Mouse (Mus musculus) megakaryocyte, embryonic 14.5 days (primary cell): Measurements from ENCODE around the gene Rpl18a. TPM values are rescaled to one million over a fixed set of nuclear protein-coding genes. Genes with fewer than 3 reads are reported as not detected.

Experiments used
- H3K27me3 ChIP-seq: replicated peaks from 2 replicates; pipeline ENCODE3; 2012; ENCODE audit warnings: inconsistent platforms
- H3K36me3 ChIP-seq: replicated peaks from 2 replicates; pipeline ENCODE3; 2012; ENCODE audit warnings: low read length, inconsistent platforms, mixed read lengths
- H3K4me1 ChIP-seq: 2 replicates; pipeline ENCODE4 v1.6.1; 2012; ENCODE audit warnings: inconsistent platforms
- H3K4me3 ChIP-seq: replicated peaks from 2 replicates; pipeline ENCODE3; 2012; ENCODE audit warnings: moderate library complexity, mild to moderate bottlenecking, inconsistent platforms
- H3K9me3 ChIP-seq: 2 replicates; pipeline ENCODE4 v1.6.1; 2012; ENCODE audit warnings: inconsistent platforms
- FLI1 ChIP-seq: IDR thresholded peaks from 2 replicates; pipeline ENCODE4 v1.6.1; 2012; ENCODE audit warnings: low read length, inconsistent platforms, mixed read lengths
- GATA1 ChIP-seq: IDR thresholded peaks from 3 replicates; pipeline ENCODE4 v1.6.1; 2012; ENCODE audit warnings: mixed read lengths, low read length, inconsistent platforms, borderline replicate concordance
- polyA plus RNA-seq: library from polyadenylated mRNA; stranded (reverse); fragments of >175 nt; gene quantifications from 2 replicates; pipeline ENCODE4 v1.2.3, GENCODE M21; 2012; ENCODE audit warnings: low replicate concordance; ENCODE audit not compliant: insufficient read depth

Rpl18a gene
- polyA plus RNA-seq, 1 experiment: 4,812 TPM

- Histone ChIP-seq H3K36me3 (peaks cover 8% of the 10 kb centered on the region), H3K4me3 (peak within 1 kb of the TSS; percentile 94), H3K9me3 (no peaks in the 10 kb centered on the region), H3K27me3 (peaks cover 64% of the 10 kb centered on the region), H3K4me1 (peaks cover 68% of the 10 kb centered on the region)
- no peak for TF ChIP-seq GATA1
- TF ChIP-seq FLI1: no peak
These were observed 34.2 kb downstream of the Rpl18a start, which contains the start of gene Kcnn1 for GRCm38 (mm10) chr8:70862824-70863641. Kcnn1 (minus strand) TSS chr8:70863258.

GRCm38 (mm10) chr8:70857516-70857915, 39.7 kb downstream of the Rpl18a start:
- no peak for TF ChIP-seq FLI1
- Histone ChIP-seq H3K9me3 (no peaks in the 10 kb centered on the region), H3K27me3 (peaks cover 88% of the 10 kb centered on the region), H3K36me3 (no peaks in the 10 kb centered on the region), H3K4me1 (peaks cover 67% of the 10 kb centered on the region), H3K4me3 (no peak overlapping the region)

- Histone ChIP-seq H3K27me3 (peaks cover 88% of the 10 kb centered on the region), H3K4me1 (peaks cover 60% of the 10 kb centered on the region), H3K9me3 (no peaks in the 10 kb centered on the region), H3K4me3 (peak overlapping the region; percentile 79), H3K36me3 (no peaks in the 10 kb centered on the region)
- TF ChIP-seq GATA1 (no peak), FLI1 (no peak)
These were observed 40.5 kb downstream of the Rpl18a start for GRCm38 (mm10) chr8:70856541-70857197.

DNA sequence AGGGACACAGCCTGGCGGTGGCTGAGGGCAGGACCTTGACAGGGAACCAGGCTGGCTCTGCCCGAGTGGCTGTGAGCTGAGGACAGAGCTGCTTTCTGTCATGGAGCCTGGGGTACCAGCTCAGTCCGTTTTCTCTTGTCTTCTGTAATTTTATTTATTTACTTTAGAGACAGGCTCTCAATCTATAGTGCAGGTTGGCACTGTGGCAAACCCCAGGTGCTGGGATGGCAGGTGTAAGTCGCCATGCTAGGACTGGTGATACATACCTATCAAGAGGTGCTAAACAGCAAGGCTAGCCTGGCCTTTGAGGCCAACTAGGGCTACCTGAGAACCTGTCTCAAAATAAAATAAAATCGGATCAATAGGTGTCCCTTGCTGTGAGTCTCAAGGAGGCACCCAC, 41.2 kb downstream of the Rpl18a start:
- Histone ChIP-seq H3K36me3 (no peaks in the 10 kb centered on the region), H3K4me1 (peaks cover 59% of the 10 kb centered on the region), H3K4me3 (no peak overlapping the region), H3K27me3 (peaks cover 89% of the 10 kb centered on the region), H3K9me3 (no peaks in the 10 kb centered on the region)
- TF ChIP-seq GATA1: no peak
- no peak for TF ChIP-seq FLI1

DNA sequence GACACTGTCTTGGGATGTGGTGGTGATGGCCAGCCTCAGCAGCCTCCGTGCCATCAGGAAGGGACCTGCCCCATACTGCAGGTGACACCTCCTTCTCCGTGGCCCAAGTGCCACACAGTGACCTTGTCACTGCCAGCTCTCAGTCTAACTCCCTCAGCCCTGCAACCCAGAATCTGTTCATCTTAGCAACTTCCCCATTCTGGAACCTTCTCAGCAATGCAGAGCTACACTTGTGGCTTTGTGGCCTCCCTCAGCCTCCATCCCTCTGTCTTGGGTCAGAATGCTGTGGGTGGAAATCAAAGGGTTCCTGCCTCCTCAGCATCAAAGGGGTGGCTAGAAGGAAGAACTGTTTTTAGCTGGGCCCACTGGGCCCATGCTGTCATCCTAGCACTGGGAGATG, 43.3 kb downstream of the Rpl18a start:
- Histone ChIP-seq H3K4me3 (peak overlapping the region; percentile 82), H3K27me3 (peaks cover 95% of the 10 kb centered on the region), H3K9me3 (no peaks in the 10 kb centered on the region), H3K36me3 (no peaks in the 10 kb centered on the region), H3K4me1 (peaks cover 56% of the 10 kb centered on the region)
- TF ChIP-seq FLI1 (no peak), GATA1 (no peak)

DNA sequence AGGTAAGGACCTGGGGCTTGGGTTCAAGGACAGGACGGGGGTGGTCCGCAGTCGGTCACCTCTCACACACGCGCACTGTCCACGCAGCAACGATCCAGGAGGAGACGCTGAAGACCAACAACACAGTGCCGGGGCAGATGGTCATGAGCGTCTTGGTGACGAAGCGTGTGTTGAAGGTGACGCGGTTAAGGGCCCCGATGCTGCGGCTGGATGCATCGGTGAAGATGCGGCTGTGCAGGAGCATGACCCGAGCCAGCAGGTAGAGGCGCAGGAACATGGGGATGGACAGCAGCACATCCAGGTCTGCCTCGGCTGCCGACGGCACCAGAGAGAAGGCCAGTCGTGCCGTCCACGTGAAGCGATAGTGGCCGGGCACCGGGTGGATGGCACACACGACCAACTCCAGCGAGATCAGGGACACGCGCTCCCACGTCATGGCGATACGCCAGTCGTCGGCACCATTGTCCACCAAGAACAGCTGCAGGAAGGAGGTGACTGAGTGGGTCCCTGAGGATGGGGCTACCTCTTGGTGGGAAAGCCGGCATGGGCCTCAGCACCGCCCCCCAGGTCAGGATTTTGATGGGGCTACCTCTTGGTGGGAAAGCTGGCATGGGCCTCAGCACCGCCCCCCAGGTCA, 44.5 kb downstream of the Rpl18a start:
- TF ChIP-seq FLI1: no peak
- TF ChIP-seq GATA1: no peak
- Histone ChIP-seq H3K27me3 (peaks cover 95% of the 10 kb centered on the region), H3K4me3 (no peak overlapping the region)

DNA sequence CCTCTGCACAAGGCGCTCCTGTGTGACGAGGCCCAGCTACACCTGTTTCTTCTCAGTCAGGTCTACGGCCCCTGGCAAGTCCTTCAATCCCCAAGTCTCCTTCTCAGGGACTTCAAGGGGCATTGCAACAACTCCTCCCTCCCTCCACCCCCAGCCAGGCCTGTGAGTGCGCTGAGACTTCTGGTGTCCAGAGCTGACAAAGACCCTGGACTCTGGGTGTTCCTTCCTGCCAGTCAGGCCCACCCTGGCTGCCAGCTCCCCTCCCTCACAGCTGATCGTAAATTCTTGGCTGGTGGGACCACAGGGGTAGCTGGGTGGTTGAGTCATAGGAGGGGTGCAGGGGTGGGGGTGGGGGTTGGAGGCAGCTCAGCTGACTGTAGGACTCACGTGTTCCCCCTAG, 45.4 kb downstream of the Rpl18a start:
- no peaks in the 10 kb centered on the region for H3K36me3 ChIP-seq
- no peak overlapping the region for H3K4me3 ChIP-seq
- peaks cover 93% of the 10 kb centered on the region for H3K27me3 ChIP-seq
- H3K9me3 ChIP-seq: no peaks in the 10 kb centered on the region
- peaks cover 39% of the 10 kb centered on the region for H3K4me1 ChIP-seq
- TF ChIP-seq FLI1 (no peak), GATA1 (no peak)

More for the DNA sequence above, 44.5 kb downstream of the Rpl18a start:
- H3K9me3 ChIP-seq: no peaks in the 10 kb centered on the region
- peaks cover 45% of the 10 kb centered on the region for H3K4me1 ChIP-seq
- no peaks in the 10 kb centered on the region for H3K36me3 ChIP-seq

DNA sequence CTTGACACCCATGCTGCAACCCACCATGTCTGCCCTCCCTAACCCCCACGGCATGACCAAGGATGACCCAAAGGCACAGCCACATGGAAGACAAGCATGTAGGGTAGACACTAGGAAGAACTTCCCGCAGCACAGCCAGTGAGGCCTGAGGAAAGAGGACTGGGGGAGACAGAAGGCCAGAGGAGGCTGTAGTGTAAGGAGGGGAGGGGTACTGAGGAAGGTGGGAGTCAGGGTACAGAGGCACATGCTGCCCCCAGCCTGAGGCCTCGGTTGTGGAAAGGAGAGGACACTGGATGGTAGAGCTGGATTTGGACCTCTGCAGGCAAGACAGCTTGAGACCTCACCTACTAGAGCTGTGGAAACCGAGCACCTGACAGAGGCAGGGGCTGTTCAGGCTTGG, 46.3 kb downstream of the Rpl18a start:
- Histone ChIP-seq H3K27me3 (peaks cover 93% of the 10 kb centered on the region), H3K4me3 (no peak overlapping the region), H3K9me3 (no peaks in the 10 kb centered on the region), H3K4me1 (peaks cover 35% of the 10 kb centered on the region), H3K36me3 (no peaks in the 10 kb centered on the region)
- TF ChIP-seq GATA1 (no peak), FLI1 (no peak)

DNA sequence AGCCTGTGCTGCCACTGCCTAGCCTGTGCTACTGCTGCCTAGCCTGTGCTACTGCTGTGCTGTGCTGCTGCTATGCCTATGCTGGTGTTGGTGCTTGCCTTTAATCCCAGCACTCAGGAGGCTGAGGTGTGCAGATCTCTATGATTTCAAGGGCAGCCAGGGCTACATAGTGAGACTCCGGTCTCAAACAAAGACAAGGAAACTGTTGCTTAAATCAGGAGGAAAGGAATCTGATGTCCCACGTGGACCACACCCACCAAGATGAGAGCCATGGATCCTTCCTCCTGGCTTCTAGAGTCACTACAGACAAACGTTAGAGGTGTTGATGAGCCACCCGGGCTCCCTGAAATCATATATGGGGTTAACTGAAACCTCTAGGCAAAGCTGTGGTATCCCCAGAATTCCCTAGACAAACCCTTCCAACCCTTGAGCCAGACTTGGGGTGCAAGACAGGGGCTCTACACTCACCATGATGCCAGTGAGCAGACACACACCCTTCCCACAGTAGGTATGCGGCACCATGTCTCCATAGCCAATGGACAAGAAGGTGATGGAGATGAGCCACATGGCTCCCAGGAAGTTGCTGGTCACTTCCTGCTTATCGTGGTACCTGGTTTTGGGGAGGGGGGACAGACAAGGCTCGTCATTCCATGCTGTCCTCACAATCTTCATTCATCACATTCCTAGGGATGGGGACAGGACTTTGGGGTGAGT, 46.9 kb downstream of the Rpl18a start:
- peaks cover 87% of the 10 kb centered on the region for H3K27me3 ChIP-seq
- H3K4me3 ChIP-seq: peak overlapping the region; percentile 44
- H3K36me3 ChIP-seq: no peaks in the 10 kb centered on the region
- TF ChIP-seq GATA1 (no peak), FLI1 (no peak)
- peaks cover 29% of the 10 kb centered on the region for H3K4me1 ChIP-seq
- H3K9me3 ChIP-seq: no peaks in the 10 kb centered on the region
